Mouse (Mus musculus) layer of hippocampus, postnatal 14 days (tissue): Measurements from ENCODE around the gene Gm10053. TPM values are rescaled to one million over a fixed set of nuclear protein-coding genes. Genes with fewer than 3 reads are reported as not detected.
A peak's percentile ranks its signal among the peaks of the same experiment; 100 is the strongest.

Experiments used
- DNase-seq, 2 experiments: peaks; one replicate each; pipeline ENCODE4 v3.0.0; 2021 to 2022; ENCODE audit warnings: low spot score in 2 of 2, mixed read lengths in 1 of 2
- total RNA-seq, 2 experiments: library from RNA; stranded (reverse); gene quantifications; 2 replicates each; pipeline ENCODE4 v1.2.3; 2021

Gm10053 gene
- total RNA-seq, 2 experiments from 2014 or later, result 224 to 237 TPM

- peak; percentile 15 to 39 for DNase-seq
Observed at GRCm38 (mm10) chr19:24898737-24899577, 23.5 kb downstream of the Gm10053 start.

GRCm38 (mm10) chr19:24899578-24900544 is 24.4 kb downstream of the Gm10053 start:
- no peak for DNase-seq

GRCm38 (mm10) chr19:24900581-24901220 is 25.2 kb downstream of the Gm10053 start, which contains the start of gene Foxd4:
TSS of gene Foxd4 (minus strand) at chr19:24901197.
- DNase-seq, result no peak

GRCm38 (mm10) chr19:24901666-24902065 is 26.2 kb downstream of the Gm10053 start:
- no peak for DNase-seq

- no peak for DNase-seq
Observed at GRCm38 (mm10) chr19:24902256-24902655, 26.8 kb downstream of the Gm10053 start.

- no peak for DNase-seq
Observed at GRCm38 (mm10) chr19:24902821-24903220, 27.3 kb downstream of the Gm10053 start.

- no peak for DNase-seq
Observed at GRCm38 (mm10) chr19:24907655-24908054, 32.2 kb downstream of the Gm10053 start.

- DNase-seq, result no peak
Observed at GRCm38 (mm10) chr19:24908385-24909155, 33.1 kb downstream of the Gm10053 start.

- no peak for DNase-seq
Observed at GRCm38 (mm10) chr19:24920866-24921265, 45.4 kb downstream of the Gm10053 start.

Other genes with a start within 250 kb of the Gm10053 start
- 1 to 10 TPM in 1 of 2 experiments, under 1 TPM in 1; 0.52 to 1.2 TPM for gene Tmem252, start 201.7 kb upstream of the Gm10053 start, total RNA-seq
- 1 to 10 TPM; 3.1 to 3.8 TPM for gene Pgm5, start 13.8 kb upstream of the Gm10053 start, total RNA-seq
- not detected for gene Foxd4, start 25.5 kb downstream of the Gm10053 start, total RNA-seq
- 10 to 100 TPM; 13.1 to 13.6 TPM for gene Cbwd1, start 85.9 kb downstream of the Gm10053 start, total RNA-seq
- gene Dock8, start 123.8 kb downstream of the Gm10053 start, total RNA-seq, result 1 to 10 TPM; 2.0 to 4.3 TPM